Mouse (Mus musculus) cortical plate, adult 2 months (tissue): ENCODE results near the gene Taf5l.

ENCODE experiments used
- CTCF ChIP-seq: fragments of 200-500 bp; IDR thresholded peaks from 2 replicates; pipeline ENCODE4 v1.5.1; 2011; ENCODE audit warnings: mild to moderate bottlenecking, control low read depth, low read length; ENCODE audit not compliant: insufficient read depth; ENCODE audit errors: extremely low read depth
- POLR2A ChIP-seq: fragments of 200-500 bp; IDR thresholded peaks from 2 replicates; pipeline ENCODE4 v1.6.1; 2011; ENCODE audit warnings: mild to moderate bottlenecking, low read length, control low read depth; ENCODE audit not compliant: insufficient read depth; ENCODE audit errors: extremely low read depth

DNA sequence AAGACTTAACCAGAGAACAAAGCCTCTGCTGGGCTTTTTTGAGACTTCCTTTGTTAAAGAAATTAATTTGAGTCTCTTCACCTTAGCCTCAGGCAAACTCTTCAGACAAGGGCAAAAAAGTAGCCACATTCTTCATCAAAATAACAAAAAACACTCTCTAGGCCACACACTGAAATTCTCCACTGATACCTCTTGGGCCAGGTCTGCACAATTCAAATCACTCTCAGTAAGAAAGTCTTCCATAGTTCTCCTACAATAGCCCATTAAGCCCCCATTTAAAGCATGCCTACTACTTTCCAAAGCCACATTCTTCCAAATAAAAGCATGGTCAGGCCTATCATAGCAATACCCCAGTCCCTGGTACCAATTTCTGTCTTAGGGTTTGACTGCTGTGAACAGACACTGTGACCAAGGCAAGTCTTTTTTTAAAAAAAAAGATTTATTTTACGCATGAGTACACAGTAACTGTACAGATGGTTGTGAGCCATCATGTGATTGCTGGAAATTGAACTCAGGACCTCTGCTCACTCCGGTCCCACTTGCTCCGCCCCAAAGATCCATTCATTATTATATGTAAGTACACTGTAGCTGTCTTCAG is 9.1 kb downstream of the Taf5l start:
- TF ChIP-seq CTCF (no peak), POLR2A (no peak)
